13 mouse cellular contexts compared by ENCODE assay signal in genomic region chr3:95043251-95043650, GRCm38 (mm10). TPM values are rescaled to one million over a fixed set of nuclear protein-coding genes. Genes with fewer than 3 reads are reported as not detected.
A peak's percentile ranks its signal among the peaks of the same experiment; 100 is the strongest.
DNase-seq lines count a peak whose midpoint lies in the region; ATAC-seq and TF ChIP-seq lines count a peak whose summit lies in the region.
"Had no signal": no experiment of that assay in that cellular context is flagged by ENCODE, and none has a peak within 500 bp of the region (broad histone marks: within the 10 kb centered on the region; RNA-seq: fewer than 3 reads in every experiment).

No protein-coding gene starts in this region.

- H3K36me3 ChIP-seq in intestine, embryonic 14.5 days (ENCODE audit: control insufficient read depth, insufficient read depth, low read length): peaks cover 8% of the 10 kb centered on the region
- H3K36me3 ChIP-seq in intestine, embryonic 16.5 days (ENCODE audit: control insufficient read depth, insufficient read depth, low read length): no peaks in the 10 kb centered on the region
- 0 out of 2 replicates have a peak, but pooled peaks cover 5% of the 10 kb centered on the region for H3K36me3 ChIP-seq in midbrain, embryonic 14.5 days (ENCODE audit: control insufficient read depth, insufficient read depth, low read length)
- H3K36me3 ChIP-seq in midbrain, embryonic 10.5 days: peaks cover 23% of the 10 kb centered on the region
- peaks cover 12 to 54% of the 10 kb centered on the region in 2 experiments for H3K36me3 ChIP-seq in MEL (ENCODE audit: control insufficient read depth in 1 of 2, insufficient read depth in 2 of 2, low read length in 2 of 2)
- H3K36me3 ChIP-seq in liver, embryonic 12.5 days: peaks cover 23% of the 10 kb centered on the region

- H3K27me3 ChIP-seq in intestine, embryonic 14.5 days (replicated peaks; ENCODE audit: control insufficient read depth, insufficient read depth, low read length): no peaks in the 10 kb centered on the region
- no peaks in the 10 kb centered on the region for H3K27me3 ChIP-seq in intestine, embryonic 16.5 days (replicated peaks; ENCODE audit: control insufficient read depth, insufficient read depth, low read length)
- H3K27me3 ChIP-seq in midbrain, embryonic 14.5 days (ENCODE audit: control insufficient read depth, insufficient read depth, low read length): no peaks in the 10 kb centered on the region
- H3K27me3 ChIP-seq in midbrain, embryonic 10.5 days (ENCODE audit: low read depth, poor library complexity, severe bottlenecking): no peaks in the 10 kb centered on the region
- H3K27me3 ChIP-seq in MEL (ENCODE audit: control insufficient read depth in 1 of 2, insufficient read depth in 2 of 2, low read length in 2 of 2): no peaks in the 10 kb centered on the region
- no peaks in the 10 kb centered on the region for H3K27me3 ChIP-seq in liver, embryonic 12.5 days (replicated peaks)
- H3K27me3 ChIP-seq: heart, embryonic 12.5 days; intestine, embryonic 15.5 days had no signal

- 0 out of 2 replicates have a peak overlapping the region, but pooled peaks have one; percentile 38 for H3K27ac ChIP-seq in intestine, embryonic 14.5 days (ENCODE audit: low read depth)
- H3K27ac ChIP-seq in intestine, embryonic 16.5 days (ENCODE audit: low read length): no peak overlapping the region
- H3K27ac ChIP-seq in midbrain, embryonic 14.5 days (replicated peaks; ENCODE audit: low read depth, low read length): no peak overlapping the region
- no peak overlapping the region for H3K27ac ChIP-seq in midbrain, embryonic 10.5 days (replicated peaks)
- H3K27ac ChIP-seq in MEL (ENCODE audit: control insufficient read depth, low read depth, low read length): peak overlapping the region; percentile 88
- H3K27ac ChIP-seq in liver, embryonic 12.5 days: peak overlapping the region; percentile 83

- no peak for DNase-seq in intestine, embryonic 14.5 days (ENCODE audit: low spot score)
- DNase-seq in midbrain, embryonic 14.5 days: no peak
- DNase-seq in midbrain, embryonic 10.5 days (ENCODE audit: low spot score): no peak
- DNase-seq in MEL (ENCODE audit: low read depth, low spot score): peak; percentile 84
- no peak for DNase-seq in yolk sac, embryonic 10.5 days (ENCODE audit: low spot score)
- DNase-seq: cerebellum, postnatal 36 days; heart, postnatal 4 days had no signal

- WGBS in intestine, embryonic 14.5 days: 73% methylated on average over 6 of the region's 6 CpGs
- 67% methylated on average over 6 of the region's 6 CpGs for WGBS in intestine, embryonic 16.5 days
- 81% methylated on average over 6 of the region's 6 CpGs for WGBS in midbrain, embryonic 14.5 days
- 79% methylated on average over 6 of the region's 6 CpGs for WGBS in midbrain, embryonic 10.5 days
- WGBS in liver, embryonic 12.5 days (ENCODE audit: insufficient replicate concordance): 56% methylated on average over 6 of the region's 6 CpGs

- H3K4me2 ChIP-seq in intestine, embryonic 14.5 days (ENCODE audit: low read length): peak overlapping the region; percentile 60
- H3K4me2 ChIP-seq in intestine, embryonic 16.5 days (ENCODE audit: low read depth, low read length): no peak overlapping the region
- no peak overlapping the region for H3K4me2 ChIP-seq in midbrain, embryonic 14.5 days (ENCODE audit: low read length)
- peak overlapping the region; percentile 69; the same call in 1 of the 2 replicates for H3K4me2 ChIP-seq in liver, embryonic 12.5 days

- no peak for TF ChIP-seq EP300 in MEL (IDR thresholded peaks at IDR 0.05; ENCODE audit: low read depth in 1 of 2, low read length in 2 of 2)

- no peak for ATAC-seq in intestine, embryonic 14.5 days (replicated peaks; ENCODE audit: low FRiP score, low TSS enrichment, low read depth)
- no peak for ATAC-seq in intestine, embryonic 16.5 days
- ATAC-seq in midbrain, embryonic 14.5 days (ENCODE audit: low FRiP score, low TSS enrichment): no peak
- ATAC-seq in liver, embryonic 12.5 days: no peak
- no peak for ATAC-seq in monocyte, adult 5-6 weeks (replicated peaks; ENCODE audit: insufficient number of reproducible peaks, low FRiP score, low TSS enrichment, poor library complexity, severe bottlenecking)

- no peak for TF ChIP-seq RAD21 in MEL (IDR thresholded peaks at IDR 0.05; ENCODE audit: low read depth, low read length)

- H3K9me3 ChIP-seq in intestine, embryonic 14.5 days (ENCODE audit: control insufficient read depth, low read length): no peaks in the 10 kb centered on the region
- H3K9me3 ChIP-seq in intestine, embryonic 16.5 days (ENCODE audit: control insufficient read depth, low read length): no peaks in the 10 kb centered on the region
- H3K9me3 ChIP-seq in midbrain, embryonic 14.5 days (ENCODE audit: control insufficient read depth, low read length): no peaks in the 10 kb centered on the region
- H3K9me3 ChIP-seq in midbrain, embryonic 10.5 days (replicated peaks): no peaks in the 10 kb centered on the region
- no peaks in the 10 kb centered on the region for H3K9me3 ChIP-seq in MEL (replicated peaks; ENCODE audit: insufficient read depth, low read length)
- H3K9me3 ChIP-seq in liver, embryonic 12.5 days (replicated peaks): no peaks in the 10 kb centered on the region
- H3K9me3 ChIP-seq: forebrain, embryonic 10.5 days; heart, embryonic 12.5 days; intestine, embryonic 15.5 days had no signal

- H3K4me1 ChIP-seq in intestine, embryonic 14.5 days (replicated peaks; ENCODE audit: control insufficient read depth, insufficient read depth, low read length): peaks cover 11% of the 10 kb centered on the region
- H3K4me1 ChIP-seq in intestine, embryonic 16.5 days (ENCODE audit: control insufficient read depth, insufficient read depth, low read length): peaks cover 8% of the 10 kb centered on the region
- H3K4me1 ChIP-seq in midbrain, embryonic 14.5 days (ENCODE audit: control insufficient read depth, insufficient read depth, low read length): peaks cover 10% of the 10 kb centered on the region
- H3K4me1 ChIP-seq in midbrain, embryonic 10.5 days: peaks cover 11% of the 10 kb centered on the region
- H3K4me1 ChIP-seq in MEL (ENCODE audit: control insufficient read depth in 1 of 2, insufficient read depth in 2 of 2, low read length in 2 of 2): peaks cover 22 to 46% of the 10 kb centered on the region in 2 experiments
- H3K4me1 ChIP-seq in liver, embryonic 12.5 days: peaks cover 55% of the 10 kb centered on the region

- peaks cover 38% of the 10 kb centered on the region for H3K79me2 ChIP-seq in MEL (ENCODE audit: control insufficient read depth, insufficient read depth, low read length, poor library complexity)

- TF ChIP-seq POLR2A in MEL (IDR thresholded peaks at IDR 0.05; ENCODE audit: control insufficient read depth in 1 of 2, insufficient read depth in 1 of 2, low read depth in 1 of 2, low read length in 2 of 2, poor library complexity in 1 of 2): no peak

- no peak overlapping the region for H3K9ac ChIP-seq in intestine, embryonic 14.5 days (ENCODE audit: low read length)
- no peak overlapping the region for H3K9ac ChIP-seq in intestine, embryonic 16.5 days (ENCODE audit: low read depth, low read length)
- H3K9ac ChIP-seq in midbrain, embryonic 14.5 days (replicated peaks; ENCODE audit: low read length): no peak overlapping the region
- peak overlapping the region; percentile 69 for H3K9ac ChIP-seq in MEL (ENCODE audit: control insufficient read depth, low read depth, low read length, poor library complexity, severe bottlenecking)
- H3K9ac ChIP-seq in liver, embryonic 12.5 days: no peak overlapping the region
- H3K9ac ChIP-seq: intestine, embryonic 15.5 days had no signal

- 0 out of 2 replicates have a peak overlapping the region, but pooled peaks have one; percentile 84 for H3K4me3 ChIP-seq in intestine, embryonic 14.5 days (ENCODE audit: low read depth, low read length)
- H3K4me3 ChIP-seq in intestine, embryonic 16.5 days (ENCODE audit: low read length): no peak overlapping the region
- H3K4me3 ChIP-seq in midbrain, embryonic 14.5 days (replicated peaks; ENCODE audit: low read depth, low read length): peak overlapping the region; percentile 65; the same call in 1 of the 2 replicates
- H3K4me3 ChIP-seq in midbrain, embryonic 10.5 days: no peak overlapping the region
- H3K4me3 ChIP-seq in MEL (ENCODE audit: control insufficient read depth in 1 of 2, insufficient read depth in 1 of 2, low read depth in 2 of 2, low read length in 2 of 2): peak overlapping the region; percentile 7 to 53
- no peak overlapping the region for H3K4me3 ChIP-seq in liver, embryonic 12.5 days

- no peak for TF ChIP-seq CTCF in MEL (IDR thresholded peaks at IDR 0.05 in 2 of 3, conservative IDR thresholded peaks at IDR 0.05 in 1 of 3; ENCODE audit: control insufficient read depth in 1 of 3, insufficient read depth in 1 of 3, low read depth in 2 of 3, low read length in 3 of 3, poor library complexity in 1 of 3, severe bottlenecking in 1 of 3)

TF ChIP-seq in MEL, 35 proteins besides CTCF, POLR2A, EP300 and RAD21 (continues in another document):
- TF ChIP-seq SMC3 (IDR thresholded peaks at IDR 0.05; ENCODE audit: low read depth, low read length): no peak
- TF ChIP-seq USF1 (IDR thresholded peaks at IDR 0.05; ENCODE audit: low read depth, low read length): no peak
- TF ChIP-seq ELF1 (IDR thresholded peaks at IDR 0.05; ENCODE audit: low read depth, low read length): no peak

RNA-seq across cellular contexts. Expression of gene Psmd4, which starts 0.8 kb away (rescaled TPM):
- polyA plus RNA-seq in intestine, embryonic 14.5 days (2014; fragmentation: Nextera tagmentation; extraction: Ambion mirVana): 237 and 260 TPM in 2 replicates
- polyA plus RNA-seq in intestine, embryonic 16.5 days (2015; fragmentation: Nextera tagmentation; extraction: Ambion mirVana): 196 and 226 TPM in 2 replicates
- polyA plus RNA-seq in midbrain, embryonic 14.5 days (2014; fragmentation: Nextera tagmentation; extraction: Ambion mirVana): 258 and 282 TPM in 2 replicates
- polyA plus RNA-seq in midbrain, embryonic 10.5 days (2016; fragmentation: Nextera tagmentation; extraction: Ambion mirVana): 341 and 345 TPM in 2 replicates
- total RNA-seq in MEL (2012; rRNA removed): 631 and 709 TPM in 2 replicates
- polyA plus RNA-seq in MEL (2012; ENCODE audit: insufficient read depth in 1 of 2, insufficient read length in 2 of 2, low read depth in 1 of 2, low replicate concordance in 2 of 2, missing spikeins in 1 of 2): 100 to 1,000 TPM in 1 of 2 experiments, not detected in 1; 816 TPM
- 216 and 229 TPM in 2 replicates for polyA plus RNA-seq in liver, embryonic 12.5 days (2016; fragmentation: Nextera tagmentation; extraction: Ambion mirVana)
- 201 to 282 TPM (median 263 TPM) in 3 replicates for total RNA-seq in monocyte, adult 5-6 weeks (2017)

RNA-seq across cellular contexts. Expression of gene Zfp687, which starts 28.0 kb away (rescaled TPM):
- polyA plus RNA-seq in intestine, embryonic 14.5 days (2014; fragmentation: Nextera tagmentation; extraction: Ambion mirVana): 23.9 and 27.8 TPM in 2 replicates
- 16.9 and 17.6 TPM in 2 replicates for polyA plus RNA-seq in intestine, embryonic 16.5 days (2015; fragmentation: Nextera tagmentation; extraction: Ambion mirVana)
- polyA plus RNA-seq in midbrain, embryonic 14.5 days (2014; fragmentation: Nextera tagmentation; extraction: Ambion mirVana): 22.5 and 30.0 TPM in 2 replicates
- polyA plus RNA-seq in midbrain, embryonic 10.5 days (2016; fragmentation: Nextera tagmentation; extraction: Ambion mirVana): 40.0 and 42.2 TPM in 2 replicates
- 14.5 and 16.2 TPM in 2 replicates for total RNA-seq in MEL (2012; rRNA removed)
- 10 to 100 TPM in 1 of 2 experiments, not detected in 1; 36.6 TPM for polyA plus RNA-seq in MEL (2012; ENCODE audit: insufficient read depth in 1 of 2, insufficient read length in 2 of 2, low read depth in 1 of 2, low replicate concordance in 2 of 2, missing spikeins in 1 of 2)
- polyA plus RNA-seq in liver, embryonic 12.5 days (2016; fragmentation: Nextera tagmentation; extraction: Ambion mirVana): 12.6 and 14.4 TPM in 2 replicates
- 17.3 to 33.2 TPM (median 29.2 TPM) in 3 replicates for total RNA-seq in monocyte, adult 5-6 weeks (2017)

Comparison
In these comparisons a context has a peak if more than half of its experiments do, and no peak if none do; other contexts are left out.
1. H3K27ac ChIP-seq: peak in intestine, embryonic 14.5 days (single experiment), MEL (single experiment) and liver, embryonic 12.5 days (single experiment); none in intestine, embryonic 16.5 days (single experiment), midbrain, embryonic 14.5 days (single experiment) and midbrain, embryonic 10.5 days (single experiment).
2. H3K4me2 ChIP-seq: peak in intestine, embryonic 14.5 days (single experiment) and liver, embryonic 12.5 days (single experiment); none in intestine, embryonic 16.5 days (single experiment) and midbrain, embryonic 14.5 days (single experiment).
3. H3K4me3 ChIP-seq: peak in intestine, embryonic 14.5 days (single experiment), midbrain, embryonic 14.5 days (single experiment) and MEL (2 of 2); none in intestine, embryonic 16.5 days (single experiment), midbrain, embryonic 10.5 days (single experiment) and liver, embryonic 12.5 days (single experiment).